ENCODE assay signal across 8 mouse cellular contexts in the genomic region with DNA sequence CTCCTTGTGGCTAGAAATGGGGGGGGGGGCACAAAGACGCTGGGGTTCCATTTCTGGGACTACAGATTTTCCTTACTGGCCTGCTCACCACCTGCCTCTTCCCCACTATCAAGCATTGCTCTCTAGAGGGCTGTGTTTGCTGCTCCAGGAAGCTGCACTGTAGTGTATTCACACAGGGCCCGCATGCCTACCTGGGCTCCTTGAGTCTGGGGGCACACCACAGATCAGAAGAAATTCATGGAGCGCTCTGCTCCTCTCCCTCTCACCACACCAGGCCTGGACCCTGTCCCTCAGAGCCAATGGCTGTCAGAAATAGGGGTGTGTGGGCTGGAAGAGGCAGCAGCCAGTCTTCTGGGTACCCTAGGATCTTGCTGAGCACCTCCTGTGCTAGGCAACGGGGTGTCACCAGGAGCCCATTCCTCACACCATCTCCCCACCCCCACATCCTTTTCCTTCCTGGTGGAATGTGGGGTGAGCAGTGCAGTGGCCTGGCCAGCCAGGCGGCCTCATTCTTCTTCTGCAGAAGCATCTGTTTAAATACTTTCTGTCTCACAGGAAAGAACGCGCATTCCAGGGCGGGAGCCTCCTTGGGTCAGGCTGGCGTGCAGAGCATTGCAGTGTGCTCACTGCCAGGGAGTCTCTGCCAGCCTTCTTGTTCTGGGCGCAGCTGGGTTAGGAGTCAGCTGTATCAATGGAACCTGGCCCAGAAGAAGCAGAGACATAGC. TPM values are rescaled to one million over a fixed set of nuclear protein-coding genes. Genes with fewer than 3 reads are reported as not detected.
DNase-seq lines count a peak whose midpoint lies in the region; TF ChIP-seq lines count a peak whose summit lies in the region.

No protein-coding gene starts in this region.

- DNase-seq in MN1 (ENCODE audit: low spot score), result peak; percentile 51
- DNase-seq in embryo, embryonic 11 days, result peak; percentile 86
- peak; percentile 83 for DNase-seq in heart, embryonic 10.5 days (ENCODE audit: low spot score)
- peak; percentile 71 for DNase-seq in kidney, adult 9 months
- DNase-seq in lung, postnatal 4 days, result peak; percentile 72 to 88
- DNase-seq in right cerebral cortex, adult 18-20 months, result no peak
- no peak for DNase-seq in cerebellum, adult 2 months
- no peak for DNase-seq in spleen, postnatal 10 days (ENCODE audit: low spot score in 2 of 2)

- no peak for TF ChIP-seq CTCF in cerebellum, adult 2 months (IDR thresholded peaks at IDR 0.05; ENCODE audit: borderline replicate concordance, insufficient read depth, low read depth, low read length)

- peak overlapping the region; percentile 84 for H3K27ac ChIP-seq in heart, embryonic 10.5 days
- no peak overlapping the region for H3K27ac ChIP-seq in cerebellum, adult 2 months (ENCODE audit: insufficient read depth, low read length)

- peaks cover 13% of the 10 kb centered on the region; the same call in 1 of the 2 replicates for H3K36me3 ChIP-seq in heart, embryonic 10.5 days

- H3K4me3 ChIP-seq in heart, embryonic 10.5 days, result 0 out of 2 replicates have a peak overlapping the region, but pooled peaks have one; percentile 16
- H3K4me3 ChIP-seq in cerebellum, adult 2 months (replicated peaks; ENCODE audit: insufficient read depth, low read depth, low read length), result no peak overlapping the region

- peaks cover 47% of the 10 kb centered on the region for H3K4me1 ChIP-seq in heart, embryonic 10.5 days
- peaks cover 7% of the 10 kb centered on the region for H3K4me1 ChIP-seq in cerebellum, adult 2 months (ENCODE audit: control insufficient read depth, insufficient read depth, low read length)

- WGBS in heart, embryonic 10.5 days, result 15% methylated on average over 10 of the region's 10 CpGs
- 59% methylated on average over 10 of the region's 10 CpGs for WGBS in cerebellum, adult 2 months

- peaks cover 35% of the 10 kb centered on the region for H3K27me3 ChIP-seq in heart, embryonic 10.5 days (ENCODE audit: insufficient read depth, poor library complexity, severe bottlenecking)
- H3K27me3 ChIP-seq in cerebellum, adult 2 months (ENCODE audit: control insufficient read depth, insufficient read depth, low read length), result no peaks in the 10 kb centered on the region

- H3K9me3 ChIP-seq in heart, embryonic 10.5 days, result no peaks in the 10 kb centered on the region

- TF ChIP-seq POLR2A in cerebellum, adult 2 months (IDR thresholded peaks at IDR 0.05; ENCODE audit: borderline replicate concordance, insufficient read depth, low read length), result no peak

RNA-seq across cellular contexts. Expression of a gene that starts 31.4 kb away (rescaled TPM):
- polyA plus RNA-seq in heart, embryonic 10.5 days (2016; fragmentation: Nextera tagmentation; extraction: Ambion mirVana), result 74.6 and 82.3 TPM in 2 replicates
- polyA plus RNA-seq in cerebellum, adult 2 months (2012; rRNA removed), result 90.0 and 90.4 TPM in 2 replicates

Comparison
In these comparisons a context has a peak if more than half of its experiments do, and no peak if none do; other contexts are left out.
1. DNase-seq: peak in MN1 (single experiment), embryo, embryonic 11 days (single experiment), heart, embryonic 10.5 days (single experiment), kidney, adult 9 months (single experiment) and lung, postnatal 4 days (2 of 2); none in right cerebral cortex, adult 18-20 months (single experiment), cerebellum, adult 2 months (0 of 2) and spleen, postnatal 10 days (0 of 2).